Mouse (Mus musculus) regulatory T cell (primary cell): ENCODE measurements around the gene Hes7.

Experiments used
- in situ Hi-C: fragments of 300-600 bp; cut with MboI, MseI; formaldehyde crosslinking; loops from one replicate; pipeline ENCODE4 v1.15.1; 2025; ENCODE audit warnings: high pct_unique_total_duplicates

Hes7 gene

DNA sequence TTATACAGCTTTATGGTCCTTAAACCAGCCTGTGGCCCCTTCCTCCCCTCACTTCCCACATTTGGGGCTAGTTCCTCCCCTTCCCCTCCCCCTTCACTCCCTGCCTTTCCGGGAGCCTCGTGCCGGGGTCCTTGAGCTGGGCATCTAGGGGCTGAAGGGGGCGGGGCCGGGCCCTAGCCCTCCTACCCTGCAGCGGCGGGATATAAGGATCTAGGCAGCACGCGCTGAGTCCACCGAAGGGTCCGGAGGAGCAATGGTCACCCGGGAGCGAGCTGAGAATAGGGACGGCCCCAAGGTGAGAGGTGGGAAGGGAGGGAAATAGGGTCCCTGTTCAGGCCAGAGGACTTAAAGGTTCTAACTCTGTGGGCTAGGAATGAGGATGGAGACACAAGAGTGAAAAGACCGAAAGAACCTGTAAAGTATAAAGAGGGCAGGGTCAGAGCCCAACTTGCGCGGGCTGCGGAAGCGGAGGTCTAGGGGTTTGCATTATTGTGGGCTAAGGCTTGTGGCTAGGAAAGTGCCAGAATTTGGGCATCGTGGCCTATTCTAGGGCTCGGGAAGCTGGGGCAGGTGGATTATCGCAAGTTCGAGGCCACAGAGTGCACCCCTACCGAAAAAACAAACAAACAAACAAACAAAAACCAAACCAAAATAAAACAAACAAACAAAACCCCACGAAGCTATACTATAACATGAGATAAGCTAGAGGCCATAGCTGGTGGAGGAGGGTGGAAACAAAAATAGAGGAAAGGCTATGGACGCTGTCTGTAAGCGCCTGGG is at the start of gene Hes7:
Hes7 (plus strand) TSS at position 184 of the 780 bp plus-strand sequence.
- in situ Hi-C loops, result loop anchor here (5.0 kb wide), 1 partner anchor 58 kb away; no protein-coding TSS in a partner anchor

DNA sequence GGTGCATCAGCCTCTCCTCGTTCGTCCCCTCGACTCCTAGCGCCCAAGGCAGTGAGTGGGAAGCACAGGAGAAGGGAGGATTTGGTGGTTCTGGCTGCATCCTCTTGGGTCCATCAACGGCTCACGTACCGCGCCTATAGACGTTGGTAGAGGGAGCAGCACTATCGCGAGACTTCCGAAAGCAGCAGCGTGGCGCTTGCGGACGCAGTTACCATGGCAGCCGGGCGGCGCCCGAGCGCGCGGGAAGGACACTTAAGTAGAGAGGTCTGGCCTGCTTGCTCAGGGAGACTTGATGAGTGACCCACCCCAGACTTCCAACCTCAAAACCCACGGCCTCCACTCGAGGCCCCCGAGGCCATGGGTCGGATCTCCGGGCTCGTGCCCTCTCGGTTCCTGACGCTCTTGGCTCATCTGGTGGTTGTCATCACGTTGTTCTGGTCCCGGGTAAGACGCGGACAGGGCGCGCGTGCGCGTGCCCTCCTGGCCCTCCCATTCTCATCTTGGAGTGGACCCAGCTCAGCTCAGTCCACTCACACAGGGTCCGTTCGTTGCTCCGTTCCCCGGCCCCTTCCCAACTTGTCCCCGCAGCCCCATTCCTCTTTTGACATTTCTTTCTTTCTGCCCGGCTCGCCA is 49.5 kb upstream of the Hes7 start, which contains the start of gene Tmem107:
Tmem107 (plus strand) TSS at position 217 of the 633 bp plus-strand sequence.
- in situ Hi-C loops, result no loop called here

- in situ Hi-C loops, result no loop called here
These were observed 48.9 kb upstream of the Hes7 start for GRCm38 (mm10) chr11:69071262-69071661.

- in situ Hi-C loops, result no loop called here
These were observed 48.0 kb upstream of the Hes7 start for GRCm38 (mm10) chr11:69072234-69072633.

DNA sequence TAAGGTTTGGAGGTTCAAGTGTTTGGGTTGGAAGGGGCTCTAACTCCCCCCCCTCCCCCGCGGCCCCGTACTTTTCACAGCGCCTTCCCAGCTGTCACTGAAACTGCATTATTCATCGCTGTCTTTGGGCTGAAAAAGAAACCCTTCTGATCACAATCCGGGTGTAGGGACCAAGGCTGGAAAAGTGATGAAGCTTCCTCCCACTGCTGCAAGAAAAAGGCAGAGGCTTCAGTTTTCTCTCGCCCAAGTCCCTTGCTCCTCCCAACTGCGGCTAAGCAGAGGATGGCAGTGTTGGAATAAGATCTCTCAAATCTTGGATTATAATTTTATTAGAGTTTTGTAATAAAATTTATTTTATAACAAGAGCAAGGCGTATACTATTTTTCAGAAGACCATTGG is 47.5 kb upstream of the Hes7 start:
- in situ Hi-C loops, result no loop called here

- in situ Hi-C loops, result no loop called here
These were observed 46.9 kb upstream of the Hes7 start for GRCm38 (mm10) chr11:69073065-69073888.

GRCm38 (mm10) chr11:69073951-69074775 is 46.0 kb upstream of the Hes7 start:
- in situ Hi-C loops, result no loop called here

GRCm38 (mm10) chr11:69074776-69075069 is 45.5 kb upstream of the Hes7 start:
- in situ Hi-C loops, result no loop called here

- in situ Hi-C loops, result no loop called here
These were observed 44.3 kb upstream of the Hes7 start for GRCm38 (mm10) chr11:69075764-69076479.

GRCm38 (mm10) chr11:69076572-69076971 is 43.6 kb upstream of the Hes7 start:
- in situ Hi-C loops, result no loop called here

GRCm38 (mm10) chr11:69077316-69077715 is 42.9 kb upstream of the Hes7 start:
- in situ Hi-C loops, result no loop called here

- in situ Hi-C loops, result no loop called here
These were observed 42.2 kb upstream of the Hes7 start for GRCm38 (mm10) chr11:69078041-69078440.

DNA sequence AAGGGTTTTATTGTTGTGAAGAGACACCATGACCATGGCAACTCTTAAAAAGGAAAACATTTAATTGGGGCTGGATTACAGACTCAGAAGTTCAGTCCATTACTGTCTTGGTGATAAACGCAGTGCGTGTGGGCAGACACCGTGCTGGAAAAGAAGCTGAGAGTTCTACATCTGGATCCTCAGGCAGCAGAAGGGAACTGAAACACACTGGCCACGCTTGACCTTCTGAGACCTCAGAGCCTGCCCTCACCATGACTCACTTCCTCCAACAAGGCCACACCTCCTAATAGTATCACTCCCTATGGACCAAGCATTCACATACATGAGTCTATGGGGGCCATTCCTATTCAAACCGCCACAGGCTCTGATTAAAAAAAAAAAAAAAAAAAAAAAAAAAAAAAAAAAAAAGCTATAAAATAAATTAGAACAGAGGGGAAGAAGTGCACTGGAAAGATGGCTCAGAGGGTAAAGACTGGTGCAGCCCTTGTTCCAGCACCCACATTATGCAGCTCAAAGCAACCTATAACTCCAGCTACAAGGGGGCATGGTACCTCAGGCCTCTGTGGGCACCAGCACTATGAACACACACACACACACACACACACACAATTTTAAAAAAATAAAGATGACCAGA is 41.3 kb upstream of the Hes7 start:
- in situ Hi-C loops, result no loop called here

GRCm38 (mm10) chr11:69080102-69080854 is 39.9 kb upstream of the Hes7 start:
- in situ Hi-C loops, result loop anchor here (10.0 kb wide), 1 partner anchor 1685 kb away; the partner anchor contains the start of gene Zfp3

DNA sequence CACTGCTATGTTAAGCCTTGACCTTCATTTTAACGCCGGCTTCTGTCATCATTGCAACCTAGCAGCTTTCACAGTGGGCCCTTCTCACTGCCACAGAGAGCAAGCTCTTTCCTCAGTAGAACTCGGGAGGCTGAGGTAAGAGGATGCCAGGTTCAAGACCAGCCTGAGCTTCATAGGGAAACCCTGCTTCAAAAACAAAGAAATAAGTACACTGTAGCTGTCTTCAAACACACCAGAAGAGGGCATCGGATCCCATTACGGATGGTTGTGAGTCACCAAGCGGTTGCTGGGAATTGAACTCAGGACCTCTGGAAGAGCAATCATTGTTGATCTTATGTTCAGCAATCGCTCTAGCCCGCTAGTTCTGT is 39.4 kb upstream of the Hes7 start:
- in situ Hi-C loops, result loop anchor here (10.0 kb wide), 1 partner anchor 1684 kb away; the partner anchor contains the start of gene Zfp3

GRCm38 (mm10) chr11:69081613-69082012 is 38.6 kb upstream of the Hes7 start:
- in situ Hi-C loops, result loop anchor here (10.0 kb wide), 1 partner anchor 1683 kb away; the partner anchor contains the start of gene Zfp3

DNA sequence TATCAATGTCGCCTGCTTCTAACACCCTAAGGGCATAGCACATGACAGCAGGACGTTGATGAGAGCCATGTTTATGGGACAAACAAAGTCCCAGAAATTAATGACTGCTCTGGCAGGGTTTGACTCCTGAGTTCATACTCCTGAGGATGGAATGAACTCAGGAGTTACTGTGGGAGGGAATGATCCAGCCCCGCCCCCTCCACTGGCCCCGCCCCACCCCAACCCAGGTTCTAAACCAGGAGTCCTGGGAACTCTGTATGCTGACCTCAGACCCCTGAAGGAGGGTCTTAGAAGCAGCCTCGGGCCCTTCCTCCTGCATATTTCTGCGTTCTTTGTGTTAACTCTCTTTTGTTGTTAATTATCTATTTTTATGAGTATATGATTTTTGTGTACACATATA is 34.6 kb upstream of the Hes7 start:
- in situ Hi-C loops, result loop anchor here (10.0 kb wide), 1 partner anchor 1679 kb away; the partner anchor contains the start of gene Zfp3

DNA sequence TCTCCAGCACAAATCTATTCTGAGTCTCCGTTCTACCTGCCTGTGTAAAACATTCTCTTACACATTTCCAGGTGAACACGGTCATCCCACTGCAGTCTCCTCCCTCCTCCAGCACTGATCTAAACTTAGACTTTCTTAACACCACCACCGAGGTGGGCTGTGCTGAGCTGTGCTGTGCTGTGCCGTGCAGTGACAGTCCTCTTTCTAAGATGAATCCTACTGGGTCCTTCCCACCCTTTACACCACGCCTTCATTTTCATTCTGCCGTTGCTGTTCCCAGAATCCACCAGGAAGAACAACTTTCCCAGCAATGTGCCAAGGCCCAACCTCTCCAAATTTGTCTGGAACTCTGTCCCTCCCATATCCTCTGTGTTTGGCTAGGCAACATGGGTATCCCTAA is 33.8 kb upstream of the Hes7 start:
- in situ Hi-C loops, result loop anchor here (10.0 kb wide), 1 partner anchor 1678 kb away; the partner anchor contains the start of gene Zfp3

GRCm38 (mm10) chr11:69087082-69087481 is 33.1 kb upstream of the Hes7 start:
- in situ Hi-C loops, result loop anchor here (10.0 kb wide), 1 partner anchor 1678 kb away; the partner anchor contains the start of gene Zfp3
